Mouse (Mus musculus): Measurements from ENCODE around the gene Wdr75.

Wdr75 gene

DNA sequence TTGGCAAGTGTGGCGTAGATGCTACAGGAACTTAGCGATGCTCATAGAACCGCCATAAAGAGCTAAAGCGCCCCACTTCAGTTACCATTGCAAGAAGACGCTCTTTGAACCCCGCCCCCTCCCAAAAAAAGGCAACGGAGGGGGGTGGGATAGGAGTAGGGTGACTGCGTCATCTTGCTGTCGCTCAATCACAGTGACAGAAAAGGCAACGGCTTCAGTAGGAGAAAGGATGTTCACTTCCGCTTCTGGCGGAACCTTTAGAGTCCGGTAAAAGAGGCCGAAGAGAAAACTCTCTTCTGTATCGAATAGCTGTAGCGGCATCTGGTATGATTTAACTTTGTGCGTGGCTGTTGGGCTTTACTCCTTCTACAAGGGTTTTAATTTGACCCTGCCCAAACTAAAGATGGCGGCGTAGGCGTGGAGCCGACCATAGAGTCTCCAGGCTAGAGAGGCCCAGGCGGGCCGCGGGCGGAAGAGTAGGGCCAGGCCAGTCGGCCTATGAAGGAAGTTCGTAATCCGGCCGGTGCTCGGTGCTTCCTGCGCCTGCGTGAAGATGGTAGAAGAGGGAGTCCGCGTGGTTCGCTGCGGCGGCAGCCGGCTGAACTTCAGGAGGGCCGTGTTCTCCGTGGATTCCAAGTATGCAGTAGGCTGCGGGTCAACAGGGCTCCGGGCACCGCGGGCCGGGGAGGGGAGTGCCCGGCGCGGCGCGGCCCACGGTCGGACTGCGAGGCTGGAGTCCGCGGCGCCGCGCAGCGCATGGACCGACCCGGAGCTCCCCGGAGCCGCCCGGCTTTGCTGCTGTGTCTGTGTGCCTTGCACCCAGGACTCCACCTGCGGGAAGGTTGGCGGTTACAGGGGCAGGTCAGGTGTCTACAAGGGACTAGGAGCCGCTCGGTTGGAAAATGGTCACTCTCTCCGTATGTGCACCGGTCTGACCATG, at the start of gene Wdr75:
TSS of gene Wdr75 (plus strand) at position 198 of the 940 bp plus-strand sequence.
- DNase-seq (ENCODE audit: low spot score) = peak; percentile 93

GRCm38 (mm10) chr1:45755902-45756301, 39.1 kb upstream of the Wdr75 start:
- no peak for DNase-seq (ENCODE audit: low spot score)

- no peak for DNase-seq (ENCODE audit: low spot score)
These were observed 38.3 kb upstream of the Wdr75 start for GRCm38 (mm10) chr1:45756707-45757106.

DNA sequence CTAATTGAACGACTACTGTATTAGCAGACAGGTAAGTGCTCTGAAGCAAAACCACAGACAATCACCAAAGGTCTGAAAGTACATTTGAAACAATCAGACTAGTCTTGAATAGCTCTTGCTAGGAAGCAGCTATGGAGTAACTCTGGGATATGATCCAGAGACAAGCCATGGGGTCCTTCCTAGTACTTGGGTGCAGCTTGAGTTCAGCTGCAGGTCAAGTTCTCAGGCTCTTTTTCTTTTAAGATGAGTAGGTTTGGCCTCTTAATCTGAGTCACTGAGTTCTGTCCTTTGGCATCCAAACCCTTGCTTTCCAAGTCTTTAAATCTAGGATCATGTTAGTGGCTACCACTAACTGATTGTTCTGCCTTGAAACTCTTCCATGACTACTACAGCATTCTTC, 37.0 kb upstream of the Wdr75 start:
- DNase-seq (ENCODE audit: low spot score) = no peak

GRCm38 (mm10) chr1:45760667-45761467, 34.1 kb upstream of the Wdr75 start:
- DNase-seq (ENCODE audit: low spot score) = no peak

GRCm38 (mm10) chr1:45761468-45761795, 33.5 kb upstream of the Wdr75 start:
- no peak for DNase-seq (ENCODE audit: low spot score)

DNA sequence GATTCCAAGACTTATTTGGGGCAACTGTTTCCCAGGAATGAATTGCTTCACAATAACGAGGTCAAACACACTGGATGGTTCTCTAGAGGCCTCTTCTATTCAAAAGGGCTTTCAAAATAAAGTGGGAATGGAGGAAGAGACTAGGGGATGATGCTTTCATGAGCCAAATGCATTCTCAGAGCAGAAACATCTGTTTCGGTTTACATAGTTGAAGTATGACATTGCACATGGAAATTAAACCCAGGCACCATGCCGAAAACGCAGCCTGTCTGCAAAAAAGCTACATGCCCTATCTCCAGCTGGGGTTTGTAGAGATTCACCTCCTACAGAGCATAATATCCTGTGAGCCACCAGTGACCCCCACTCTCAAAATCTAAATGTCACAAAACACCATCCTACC, 29.3 kb upstream of the Wdr75 start:
- DNase-seq (ENCODE audit: low spot score) = no peak

- peak; percentile 11 for DNase-seq (ENCODE audit: low spot score)
These were observed 28.8 kb upstream of the Wdr75 start for GRCm38 (mm10) chr1:45766123-45766522.

DNA sequence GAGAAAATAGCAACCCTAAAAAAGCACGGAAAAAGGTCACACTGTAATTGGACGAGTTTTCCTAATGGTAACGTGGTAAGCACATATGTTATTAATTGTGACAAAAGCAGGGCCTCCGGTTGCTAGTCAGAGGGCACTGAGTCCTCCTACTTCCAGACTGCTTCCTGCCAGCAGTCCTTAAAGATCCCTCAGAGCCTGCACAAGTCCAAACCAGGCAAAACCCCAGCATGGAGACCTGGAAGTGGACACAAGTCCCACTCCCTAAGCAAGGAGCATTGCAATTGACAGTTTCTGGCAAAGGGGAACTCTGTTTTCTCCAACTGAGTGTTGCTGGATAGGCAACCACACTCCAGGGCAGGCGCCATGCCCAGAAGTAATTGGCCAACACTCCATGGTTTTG, 27.4 kb upstream of the Wdr75 start:
- no peak for DNase-seq (ENCODE audit: low spot score)

DNA sequence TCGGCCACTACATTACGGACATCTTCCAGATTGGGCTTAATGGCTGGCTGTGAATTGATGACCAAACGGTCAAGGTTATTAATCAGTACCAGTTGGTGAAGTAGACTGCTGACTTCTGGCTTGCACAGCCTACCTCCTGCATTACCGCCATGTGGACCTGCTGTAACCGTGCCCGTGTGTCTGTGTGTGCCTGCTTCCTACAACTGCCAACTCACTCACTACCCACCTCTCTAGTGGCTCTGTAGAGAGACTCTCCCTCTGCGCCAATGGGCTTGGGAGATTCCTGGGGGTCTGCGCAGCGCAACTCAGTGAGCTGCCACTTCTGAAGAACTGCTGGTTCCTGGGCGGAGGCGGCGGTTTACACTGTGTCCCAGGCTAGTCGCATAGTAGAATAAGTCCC, 25.6 kb upstream of the Wdr75 start:
- DNase-seq (ENCODE audit: low spot score) = no peak

DNA sequence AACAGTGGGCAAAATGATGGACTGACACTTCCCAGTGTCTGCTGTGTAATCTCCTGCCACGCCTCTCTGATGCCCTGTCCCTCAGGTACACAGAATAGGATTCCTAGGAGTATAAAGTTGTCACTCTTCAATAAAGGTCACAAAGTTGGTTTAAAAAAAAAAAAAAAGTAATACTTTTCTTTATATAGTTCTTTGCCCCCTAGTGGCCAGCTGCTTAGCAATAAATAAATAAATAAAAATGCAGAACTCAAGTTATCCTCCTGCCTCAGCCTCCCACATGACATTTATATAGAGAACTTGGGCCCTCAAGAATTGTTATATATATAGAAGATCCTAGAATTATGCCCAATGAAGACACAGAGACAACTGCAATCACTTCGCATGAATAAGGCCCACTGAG, 24.9 kb upstream of the Wdr75 start:
- DNase-seq (ENCODE audit: low spot score) = no peak

GRCm38 (mm10) chr1:45780606-45781288, 14.2 kb upstream of the Wdr75 start:
- DNase-seq (ENCODE audit: low spot score) = no peak

GRCm38 (mm10) chr1:45816889-45817288, 21.9 kb downstream of the Wdr75 start:
- peak; percentile 34 for DNase-seq (ENCODE audit: low spot score)

DNA sequence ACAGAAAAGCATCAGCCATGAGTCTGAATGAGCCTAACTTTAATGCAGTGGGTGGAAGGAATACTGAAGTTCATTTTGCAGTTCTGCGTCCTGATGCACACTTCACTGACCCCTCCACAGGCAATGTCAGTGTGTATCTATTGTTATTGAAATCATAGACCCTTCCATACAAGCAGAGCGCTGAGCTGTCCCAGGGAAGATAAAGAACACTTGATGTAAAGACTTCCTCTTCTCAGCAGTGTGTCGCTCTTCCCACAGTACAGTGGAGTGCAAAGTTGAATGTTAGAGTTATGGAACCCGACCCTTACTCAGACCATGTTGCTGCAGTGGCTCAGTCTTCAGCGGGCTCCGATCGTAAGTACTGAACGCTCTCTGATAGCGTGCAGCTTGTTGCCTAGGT, 23.6 kb downstream of the Wdr75 start:
- no peak for DNase-seq (ENCODE audit: low spot score)

GRCm38 (mm10) chr1:45824441-45824840, 29.5 kb downstream of the Wdr75 start:
- no peak for DNase-seq (ENCODE audit: low spot score)

GRCm38 (mm10) chr1:45825140-45825539, 30.2 kb downstream of the Wdr75 start:
- DNase-seq (ENCODE audit: low spot score) = peak; percentile 31

GRCm38 (mm10) chr1:45825630-45826029, 30.7 kb downstream of the Wdr75 start:
- DNase-seq (ENCODE audit: low spot score) = no peak

GRCm38 (mm10) chr1:45826148-45826547, 31.2 kb downstream of the Wdr75 start:
- no peak for DNase-seq (ENCODE audit: low spot score)

DNA sequence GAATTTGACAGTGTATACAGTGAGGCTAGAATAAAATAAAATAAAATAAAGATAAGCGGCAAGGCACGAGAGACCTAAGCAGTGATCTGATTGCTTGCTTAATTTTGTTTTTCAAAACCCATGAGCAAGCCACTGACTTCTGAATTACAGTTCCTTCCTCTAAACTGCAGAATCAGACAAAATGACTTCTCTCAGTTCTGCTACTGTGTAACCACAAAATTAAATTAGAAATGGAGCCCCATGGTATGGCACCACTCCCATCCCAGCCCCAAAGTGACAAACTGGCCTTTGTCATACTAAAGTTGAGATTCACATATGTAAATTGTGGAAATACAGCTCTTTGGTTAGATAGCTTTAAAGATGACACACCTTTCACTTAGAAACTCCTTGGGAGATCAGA, 31.8 kb downstream of the Wdr75 start:
- DNase-seq (ENCODE audit: low spot score) = no peak

DNA sequence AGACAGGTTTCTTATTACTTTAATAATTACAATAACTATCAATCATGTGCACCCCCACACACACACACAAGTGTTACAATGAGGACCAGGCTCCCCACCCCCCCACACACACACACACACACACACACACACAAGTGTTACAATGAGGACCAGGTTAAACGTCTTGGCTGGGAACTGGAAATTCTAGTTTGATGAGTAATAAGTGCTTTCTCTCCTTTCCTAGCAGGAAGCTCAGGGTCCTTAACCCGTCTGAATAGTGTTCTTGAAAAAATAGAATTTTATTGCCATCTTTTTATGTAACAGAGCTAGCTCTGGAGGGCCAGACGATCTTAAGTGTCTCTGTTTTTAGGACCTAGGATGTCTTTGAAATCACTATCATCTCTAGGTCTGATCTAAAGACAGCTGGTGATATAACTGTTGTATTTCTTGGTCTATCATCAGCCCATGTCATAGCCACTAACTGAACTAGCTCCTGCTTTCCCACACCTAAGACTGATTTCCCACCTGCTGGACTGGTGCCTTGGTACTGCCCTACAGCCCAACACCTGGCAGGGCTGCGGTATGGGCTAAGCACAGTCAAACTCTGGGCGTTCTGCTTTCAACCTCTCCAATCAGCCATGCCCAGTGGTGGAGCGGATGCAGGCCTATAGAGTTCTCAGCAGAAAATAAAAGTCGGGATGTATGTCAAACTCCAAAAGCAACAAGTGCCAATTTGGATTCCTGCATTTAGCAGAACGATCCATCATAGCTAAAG, 35.7 kb downstream of the Wdr75 start:
- DNase-seq (ENCODE audit: low spot score) = no peak

DNA sequence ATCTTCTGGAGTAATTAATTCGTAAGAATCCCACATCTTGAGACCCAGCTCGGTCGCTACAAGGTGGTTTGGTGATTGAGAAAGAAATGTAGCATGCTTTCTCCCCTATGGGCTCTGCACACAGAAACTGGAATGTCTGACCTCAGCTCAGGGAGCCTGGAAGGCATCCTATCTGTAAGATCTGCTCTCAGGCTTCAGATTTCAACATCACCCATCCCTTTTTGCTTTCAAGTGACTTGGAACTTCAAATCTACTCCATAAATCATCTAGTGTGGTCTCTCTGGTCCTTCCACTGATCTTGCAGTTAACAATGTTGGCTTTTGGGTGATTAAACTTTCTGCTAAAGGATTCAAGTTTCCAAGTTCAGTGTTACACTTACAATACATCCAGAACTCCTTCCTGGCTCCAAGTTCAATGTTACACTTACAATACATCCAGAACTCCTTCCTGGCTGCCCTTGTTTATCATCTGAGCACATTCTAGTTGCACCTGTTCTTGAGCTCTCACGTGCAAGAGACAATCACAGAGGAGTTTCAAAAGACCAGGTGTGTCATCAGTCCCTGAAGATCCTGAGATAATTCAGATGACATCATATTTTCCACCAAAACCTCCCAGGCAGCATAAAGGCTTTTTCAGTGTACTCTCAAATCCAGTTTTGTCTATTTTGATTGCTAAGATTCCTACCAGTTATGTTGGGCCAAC, 40.5 kb downstream of the Wdr75 start:
- DNase-seq (ENCODE audit: low spot score) = no peak
